Mouse (Mus musculus) ES-E14 (cell line): ENCODE measurements at regions not wholly inside any gene's neighbourhood (a gene's known extent, or its start where the extent isn't known, plus 50 kb on each side); places are given as distances from the start of the nearest gene placed in this dataset.

Experiments
- DNase-seq: peaks from one replicate; pipeline ENCODE4 v3.0.0-alpha.2; 2013; ENCODE audit warnings: low read depth, low spot score
- H3K27ac ChIP-seq: 2 replicates; pipeline ENCODE4 v1.5.1; 2012; ENCODE audit warnings: low read depth, mild to moderate bottlenecking, low read length, moderate library complexity, mixed read lengths; ENCODE audit not compliant: poor library complexity, insufficient read depth, severe bottlenecking
- H3K36me3 ChIP-seq: 2 replicates; pipeline ENCODE4 v1.6.1; 2012; ENCODE audit warnings: mild to moderate bottlenecking, low read length, moderate library complexity, mixed read lengths; ENCODE audit not compliant: control insufficient read depth, poor library complexity, insufficient read depth, severe bottlenecking
- H3K4me1 ChIP-seq, 2 experiments: fragments of 150-350 bp in 1 of 2; sonication (generic) in 1 of 2; 2 replicates each; pipeline ENCODE4 v1.6.1; 2012; ENCODE audit warnings: low read length in 2 of 2, mild to moderate bottlenecking in 1 of 2, mixed read lengths in 1 of 2; ENCODE audit not compliant: control insufficient read depth in 2 of 2, insufficient read depth in 2 of 2, poor library complexity in 1 of 2
- H3K4me3 ChIP-seq, 2 experiments: fragments of 150-350 bp in 1 of 2; sonication (generic) in 1 of 2; 2 replicates each; pipeline ENCODE4 v1.5.1; 2012; ENCODE audit warnings: low read length in 2 of 2, low read depth in 1 of 2, mild to moderate bottlenecking in 1 of 2, mixed read lengths in 1 of 2; ENCODE audit not compliant: insufficient read depth in 1 of 2, poor library complexity in 1 of 2, severe bottlenecking in 1 of 2
- H3K9ac ChIP-seq: 2 replicates; pipeline ENCODE4 v1.6.1; 2012; ENCODE audit warnings: low read depth, mild to moderate bottlenecking, low read length, mixed read lengths; ENCODE audit not compliant: poor library complexity, insufficient read depth, severe bottlenecking
- H3K9me3 ChIP-seq: fragments of 150-350 bp; sonication (generic); 2 replicates; pipeline ENCODE4 v1.6.1; 2012; ENCODE audit warnings: low read depth, mild to moderate bottlenecking, low read length; ENCODE audit not compliant: control insufficient read depth, insufficient read depth
- CHD2 ChIP-seq: IDR thresholded peaks from 2 replicates; pipeline ENCODE4 v1.6.1; 2014; ENCODE audit warnings: mild to moderate bottlenecking, low read depth, low read length, inconsistent platforms
- HCFC1 ChIP-seq: IDR thresholded peaks from 2 replicates; pipeline ENCODE4 v1.6.1; 2012; ENCODE audit warnings: low read length, inconsistent platforms, borderline replicate concordance; ENCODE audit not compliant: insufficient read depth
- MAFK ChIP-seq: IDR thresholded peaks from 2 replicates; pipeline ENCODE4 v1.6.1; 2014; ENCODE audit warnings: mild to moderate bottlenecking, low read depth, low read length, inconsistent platforms; ENCODE audit not compliant: insufficient read depth
- ZC3H11A ChIP-seq: IDR thresholded peaks from 2 replicates; pipeline ENCODE4 v1.6.1; 2012; ENCODE audit warnings: low read depth, mild to moderate bottlenecking, inconsistent platforms, low read length, borderline replicate concordance
- ZNF384 ChIP-seq: IDR thresholded peaks from 2 replicates; pipeline ENCODE4 v1.6.1; 2012; ENCODE audit warnings: low read depth, low read length, inconsistent platforms
- in situ Hi-C, 2 experiments: fragments of 600-800 bp; cut with MboI; formaldehyde crosslinking; loops; one replicate each; pipeline ENCODE4 v1.15.1; 2025; ENCODE audit warnings: low sequenced_read_pairs in 2 of 2, inconsistent platforms in 1 of 2; ENCODE audit not compliant: unreplicated experiment in 2 of 2

GRCm38 (mm10) chr8:89641339-89641738 lies 597.4 kb upstream of the Sall1 start:
- no peaks in the 10 kb centered on the region for H3K36me3 ChIP-seq
- H3K9me3 ChIP-seq = no peaks in the 10 kb centered on the region
- no peak overlapping the region for H3K9ac ChIP-seq
- in situ Hi-C loops = no loop called here
- TF ChIP-seq ZC3H11A (no peak), ZNF384 (no peak), HCFC1 (no peak), MAFK (no peak), CHD2 (no peak)
- H3K4me3 ChIP-seq = no peak overlapping the region
- no peak overlapping the region for H3K27ac ChIP-seq
- no peaks in the 10 kb centered on the region for H3K4me1 ChIP-seq
- DNase-seq = no peak

GRCm38 (mm10) chr8:89634864-89635263 lies 590.9 kb upstream of the Sall1 start:
- H3K36me3 ChIP-seq = no peaks in the 10 kb centered on the region
- no peak overlapping the region for H3K4me3 ChIP-seq
- no peak overlapping the region for H3K27ac ChIP-seq
- TF ChIP-seq ZC3H11A (no peak), MAFK (no peak), HCFC1 (no peak), ZNF384 (no peak)
- no peak for DNase-seq
- H3K9ac ChIP-seq = no peak overlapping the region
- in situ Hi-C loops = loop anchor here in 1 of 2 experiments (10.0 kb wide), 1 partner anchor 350 kb away; no protein-coding TSS in a partner anchor
- no peaks in the 10 kb centered on the region for H3K9me3 ChIP-seq
- no peaks in the 10 kb centered on the region for H3K4me1 ChIP-seq

DNA sequence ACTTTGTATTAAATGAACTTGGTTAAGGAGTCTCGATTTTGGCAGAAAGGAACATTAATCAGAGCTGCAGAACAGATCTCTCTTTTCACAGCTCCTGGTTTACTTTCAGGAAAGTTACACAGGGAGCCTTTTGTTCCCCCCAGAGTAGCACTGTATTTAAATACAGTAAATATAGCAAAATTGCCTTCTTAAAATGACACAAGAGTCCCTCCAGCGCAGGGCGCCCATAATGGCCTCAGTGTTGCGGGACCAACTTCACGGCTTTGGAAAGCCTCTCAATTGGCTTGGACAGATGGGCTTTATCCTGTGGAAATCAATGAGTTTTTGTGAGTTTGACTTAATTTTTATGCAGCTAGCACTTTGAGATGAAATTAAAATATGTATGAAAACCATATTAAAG lies 588.3 kb upstream of the Sall1 start:
- no peaks in the 10 kb centered on the region for H3K36me3 ChIP-seq
- no peak overlapping the region for H3K9ac ChIP-seq
- TF ChIP-seq MAFK (no peak), CHD2 (no peak)
- in situ Hi-C loops = loop anchor here in 1 of 2 experiments (10.0 kb wide), 1 partner anchor 352 kb away; no protein-coding TSS in a partner anchor
- no peaks in the 10 kb centered on the region for H3K9me3 ChIP-seq
- H3K4me3 ChIP-seq = no peak overlapping the region
- H3K4me1 ChIP-seq = no peaks in the 10 kb centered on the region
- no peak for DNase-seq
- no peak overlapping the region for H3K27ac ChIP-seq

DNA sequence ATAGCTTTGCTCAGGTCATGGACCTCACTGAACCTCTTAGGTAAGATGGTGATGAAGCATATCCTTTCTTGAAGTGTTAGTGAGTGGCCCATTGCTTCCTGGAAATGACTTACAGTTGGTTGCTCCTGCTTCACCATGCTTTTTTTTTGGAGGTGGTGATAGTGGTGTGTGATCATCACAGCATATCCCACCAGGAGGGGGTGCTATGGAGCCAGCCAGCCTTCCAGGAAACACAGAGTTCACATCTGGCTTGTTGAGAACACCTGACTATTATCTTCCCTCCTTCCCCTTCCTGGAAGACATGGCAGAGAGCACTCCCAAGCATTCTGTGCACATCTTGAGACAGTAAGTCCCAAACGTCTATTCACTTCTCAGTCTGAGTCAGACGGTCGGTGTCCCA lies 586.6 kb upstream of the Sall1 start:
- no peak overlapping the region for H3K9ac ChIP-seq
- in situ Hi-C loops = loop anchor here in 1 of 2 experiments (10.0 kb wide), 1 partner anchor 354 kb away; no protein-coding TSS in a partner anchor
- H3K4me1 ChIP-seq = no peaks in the 10 kb centered on the region
- H3K27ac ChIP-seq = no peak overlapping the region
- TF ChIP-seq ZNF384 = no peak
- TF ChIP-seq ZC3H11A = 0 out of 2 replicates have a peak, but pooled peaks have one; percentile 6
- no peaks in the 10 kb centered on the region for H3K9me3 ChIP-seq
- peak; percentile 31 for DNase-seq
- no peaks in the 10 kb centered on the region for H3K36me3 ChIP-seq
- H3K4me3 ChIP-seq = no peak overlapping the region

DNA sequence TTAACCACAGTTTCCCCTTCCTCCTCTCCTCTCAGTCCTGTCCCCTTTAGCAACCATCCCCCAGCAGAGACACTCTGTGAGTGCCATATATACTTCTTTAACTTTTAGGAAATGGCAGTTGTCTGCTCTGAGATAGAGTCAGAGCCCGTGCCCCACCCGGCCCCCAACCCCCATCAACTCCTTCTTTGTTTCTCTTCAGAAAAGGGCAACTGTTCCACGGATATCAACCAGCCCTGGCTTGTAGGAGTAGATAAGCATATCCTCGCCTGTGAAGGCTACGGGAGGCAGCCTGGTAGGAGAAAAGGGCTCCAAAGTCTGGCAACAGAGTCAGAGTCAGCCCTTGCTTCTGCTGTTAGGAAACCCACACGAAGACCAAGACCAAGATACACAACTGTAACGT lies 574.1 kb upstream of the Sall1 start:
- Histone ChIP-seq H3K9me3 (no peaks in the 10 kb centered on the region), H3K4me1 (no peaks in the 10 kb centered on the region), H3K36me3 (no peaks in the 10 kb centered on the region), H3K27ac (no peak overlapping the region), H3K9ac (no peak overlapping the region), H3K4me3 (no peak overlapping the region)
- no peak for DNase-seq
- TF ChIP-seq MAFK = no peak
- in situ Hi-C loops = no loop called here
